Mouse (Mus musculus): ENCODE data around the gene Cox10.

DNA sequence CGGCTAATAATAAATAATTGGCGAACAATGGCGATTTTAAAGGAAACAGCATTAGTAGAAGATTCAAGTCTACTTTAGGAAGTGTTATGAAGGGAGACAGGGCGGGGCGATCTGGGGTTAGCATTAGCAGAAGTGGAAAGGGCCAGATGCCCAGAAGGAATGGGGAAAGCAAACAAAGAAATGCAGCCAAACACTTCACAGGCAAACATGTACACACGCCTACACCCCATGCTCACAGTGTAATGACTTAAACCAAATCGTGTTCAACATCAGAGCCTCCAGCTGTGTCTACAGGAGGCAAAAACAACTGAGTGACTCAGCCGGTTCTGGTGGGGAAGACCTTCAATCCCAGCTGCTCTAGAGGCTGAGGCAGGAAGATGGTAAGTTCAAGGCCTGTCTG lies 137.1 kb downstream of the Cox10 start:
- TF ChIP-seq POLR2A (IDR thresholded peaks at IDR 0.05; ENCODE audit: low read depth, low read length), result no peak
- TF ChIP-seq CTCF (conservative IDR thresholded peaks at IDR 0.05; ENCODE audit: insufficient read depth, insufficient read length, low read depth, low read length), result no peak

Data from kidney, adult 2 months (tissue).